Mouse (Mus musculus): ENCODE results near the gene Bpifb9b. TPM values are rescaled to one million over a fixed set of nuclear protein-coding genes. Genes with fewer than 3 reads are reported as not detected.
"Not testable (repeated sequence)": the region's sequence is repeated elsewhere in the genome, so short reads cannot be mapped to it uniquely, and the experiment has no call there.

Bpifb9b gene
- polyA plus RNA-seq (2016; fragmentation: Nextera tagmentation; extraction: Ambion mirVana), result not detected in 2 replicates

DNA sequence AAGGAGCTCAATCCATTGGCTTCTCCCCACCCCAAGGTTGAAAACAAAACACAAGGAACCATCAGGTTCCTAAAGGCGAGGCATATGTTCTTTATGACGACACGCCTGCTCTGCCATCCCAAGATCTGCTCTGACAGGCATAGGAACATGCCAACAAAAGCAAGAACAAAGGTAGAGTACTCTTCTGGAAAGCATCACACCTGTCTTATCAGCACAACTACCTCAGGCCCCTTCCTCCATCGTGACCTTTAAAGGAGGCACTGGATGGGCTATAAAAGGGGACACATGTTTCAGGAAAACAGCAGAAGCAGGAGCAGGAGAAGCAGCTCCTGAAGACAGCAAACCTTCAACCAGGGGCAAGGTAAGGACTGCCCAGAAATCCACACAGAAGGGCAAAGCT lies at the start of gene Bpifb9b:
Gene Bpifb9b (plus strand): TSS at position 301 of the 400 bp plus-strand sequence.
- H3K27me3 ChIP-seq (ENCODE audit: insufficient read depth, poor library complexity, severe bottlenecking); DNase-seq (ENCODE audit: low spot score); H3K36me3 ChIP-seq; H3K4me1 ChIP-seq (replicated peaks); H3K27ac ChIP-seq; H3K9me3 ChIP-seq; H3K4me3 ChIP-seq: not testable (repeated sequence)
- 87% methylated on average over 4 of the region's 4 CpGs for WGBS

DNA sequence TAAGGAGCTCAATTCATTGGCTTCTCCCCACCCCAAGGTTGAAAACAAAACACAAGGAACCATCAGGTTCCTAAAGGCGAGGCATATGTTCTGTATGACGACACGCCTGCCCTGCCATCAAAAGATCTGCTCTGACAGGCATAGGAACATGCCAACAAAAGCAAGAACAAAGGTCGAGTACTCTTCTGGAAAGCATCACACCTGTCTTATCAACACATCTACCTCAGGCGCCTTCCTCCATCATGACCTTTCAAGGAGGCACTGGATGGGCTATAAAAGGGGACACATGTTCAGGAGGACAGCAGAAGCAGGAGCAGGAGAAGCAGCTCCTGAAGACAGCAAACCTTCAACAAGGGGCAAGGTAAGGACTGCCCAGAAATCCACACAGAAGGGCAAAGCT lies 49.5 kb upstream of the Bpifb9b start, which contains the start of gene Bpifb9a:
Gene Bpifb9a (plus strand): TSS at position 301 of the 400 bp plus-strand sequence.
- H3K36me3 ChIP-seq; H3K4me1 ChIP-seq (replicated peaks); DNase-seq (ENCODE audit: low spot score); H3K27ac ChIP-seq; H3K9me3 ChIP-seq; H3K4me3 ChIP-seq; H3K27me3 ChIP-seq (ENCODE audit: insufficient read depth, poor library complexity, severe bottlenecking): not testable (repeated sequence)
- 86% methylated on average over 5 of the region's 5 CpGs for WGBS

DNA sequence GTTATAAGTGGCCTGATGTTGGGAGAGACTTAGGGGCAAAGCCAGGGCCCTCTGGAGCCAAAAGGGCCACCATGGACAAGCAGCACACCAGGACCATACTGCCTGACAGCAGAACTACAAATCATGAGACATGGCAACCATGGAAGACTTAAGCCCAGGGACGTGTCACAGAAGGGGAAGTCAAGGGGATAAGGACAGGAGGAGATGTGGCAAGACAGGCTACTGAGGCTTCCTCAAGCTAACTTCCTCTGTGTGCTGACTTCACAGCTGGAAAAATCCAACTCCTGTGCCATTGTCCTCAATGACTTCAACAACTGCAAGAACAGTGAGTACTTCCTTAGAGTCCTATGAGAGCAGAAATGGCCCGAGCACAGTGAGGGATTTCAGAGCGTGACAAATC lies 42.6 kb upstream of the Bpifb9b start:
- H3K4me1 ChIP-seq (replicated peaks); H3K36me3 ChIP-seq; H3K27me3 ChIP-seq (ENCODE audit: insufficient read depth, poor library complexity, severe bottlenecking); H3K4me3 ChIP-seq; H3K27ac ChIP-seq; H3K9me3 ChIP-seq; DNase-seq (ENCODE audit: low spot score): not testable (repeated sequence)
- 84% methylated on average over 3 of the region's 3 CpGs for WGBS

DNA sequence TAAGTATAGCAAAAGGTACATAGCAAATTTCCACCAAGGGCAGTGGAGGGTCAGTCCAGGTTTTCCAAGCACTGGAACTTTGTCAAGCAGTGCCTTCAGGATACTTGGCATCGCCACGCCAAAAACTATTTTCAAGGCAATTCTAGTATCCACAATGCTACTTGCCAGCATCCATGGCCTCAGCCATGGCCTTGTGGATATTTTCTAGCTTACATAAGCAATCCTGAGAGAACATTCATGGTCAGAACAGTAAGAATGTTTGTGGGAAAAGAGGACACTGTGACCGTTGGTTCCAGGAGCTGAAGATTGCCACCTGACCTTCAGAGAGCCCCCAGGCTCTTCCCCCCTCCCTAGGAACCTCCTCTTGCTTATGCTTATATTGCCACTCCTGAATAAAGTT lies 15.2 kb upstream of the Bpifb9b start:
- not testable (repeated sequence) for H3K27ac ChIP-seq; H3K9me3 ChIP-seq; H3K36me3 ChIP-seq; H3K27me3 ChIP-seq (ENCODE audit: insufficient read depth, poor library complexity, severe bottlenecking); DNase-seq (ENCODE audit: low spot score); H3K4me1 ChIP-seq (replicated peaks); H3K4me3 ChIP-seq
- WGBS, result 87% methylated on average over 3 of the region's 3 CpGs

DNA sequence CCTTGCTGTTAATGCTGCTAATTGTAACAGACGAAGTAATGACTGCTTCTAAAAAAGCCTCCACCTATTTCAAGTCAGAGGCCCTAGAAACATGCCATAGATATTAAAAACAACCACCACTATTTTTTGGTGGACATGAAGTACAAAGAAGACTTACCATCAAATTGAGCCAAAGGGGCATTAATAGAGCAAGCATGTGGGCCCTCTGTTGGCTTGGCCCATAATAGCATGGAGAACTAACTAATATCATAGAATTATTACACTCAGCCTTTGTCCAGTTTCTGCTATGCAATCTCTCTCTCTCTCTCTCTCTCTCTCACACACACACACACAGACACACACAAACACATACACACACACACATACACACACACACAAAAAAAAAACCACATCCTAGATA lies 14.2 kb upstream of the Bpifb9b start:
- Histone ChIP-seq H3K27ac (no peak overlapping the region), H3K9me3 (no peaks in the 10 kb centered on the region), H3K27me3 (ENCODE audit: insufficient read depth, poor library complexity, severe bottlenecking) (no peaks in the 10 kb centered on the region), H3K36me3 (no peaks in the 10 kb centered on the region), H3K4me3 (no peak overlapping the region), H3K4me1 (replicated peaks) (no peaks in the 10 kb centered on the region)
- DNase-seq (ENCODE audit: low spot score), result no peak
- 78% methylated on average over 1 of the region's 1 CpGs for WGBS

DNA sequence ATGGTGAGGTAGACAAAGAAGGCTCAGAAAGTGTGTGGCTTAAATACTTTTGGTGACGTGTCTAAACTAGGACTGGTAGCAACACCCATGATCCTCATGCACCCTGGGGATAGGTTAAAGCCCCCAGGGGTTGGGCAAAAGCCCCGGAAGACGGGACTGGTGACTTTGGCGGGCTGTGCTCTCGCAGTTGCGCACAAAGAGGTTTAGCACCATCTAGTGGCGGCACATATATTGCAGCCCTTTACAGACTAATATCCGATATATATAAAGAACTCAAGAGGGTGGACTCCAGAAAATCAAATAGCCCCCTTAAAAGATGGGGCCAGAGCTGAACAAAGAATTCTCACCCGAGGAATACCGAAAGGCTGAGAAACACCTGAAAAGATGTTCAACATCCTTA lies 12.3 kb upstream of the Bpifb9b start:
- H3K4me1 ChIP-seq (replicated peaks); H3K4me3 ChIP-seq; H3K9me3 ChIP-seq; H3K27ac ChIP-seq; H3K36me3 ChIP-seq; H3K27me3 ChIP-seq (ENCODE audit: insufficient read depth, poor library complexity, severe bottlenecking): not testable (repeated sequence)
- peak; percentile 65 for DNase-seq (ENCODE audit: low spot score)
- 3% methylated on average over 10 of the region's 10 CpGs for WGBS

DNA sequence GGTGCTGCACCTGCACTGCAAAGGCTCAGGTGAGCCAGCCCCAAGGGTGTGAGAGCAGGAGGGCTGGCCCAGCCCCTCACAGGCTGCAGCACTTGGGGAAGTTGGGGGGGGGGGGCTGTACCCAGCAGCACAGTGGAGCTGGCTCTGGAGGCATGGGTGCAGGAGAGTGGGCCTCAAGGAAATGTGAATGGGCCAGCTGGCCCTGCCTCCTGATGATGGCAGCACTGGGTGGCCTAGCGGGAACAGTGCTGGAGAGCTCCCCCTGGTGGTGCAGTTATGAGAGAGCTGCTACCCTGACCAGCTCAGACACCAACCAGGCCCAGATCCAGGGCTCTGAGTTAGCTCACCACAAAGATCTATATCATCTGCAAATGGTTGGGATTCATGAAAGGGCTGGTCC lies 6.5 kb upstream of the Bpifb9b start:
- no peaks in the 10 kb centered on the region for H3K9me3 ChIP-seq
- no peaks in the 10 kb centered on the region for H3K4me1 ChIP-seq (replicated peaks)
- H3K36me3 ChIP-seq, result no peaks in the 10 kb centered on the region
- H3K27me3 ChIP-seq (ENCODE audit: insufficient read depth, poor library complexity, severe bottlenecking), result no peaks in the 10 kb centered on the region
- H3K27ac ChIP-seq, result no peak overlapping the region
- no peak overlapping the region for H3K4me3 ChIP-seq
- DNase-seq (ENCODE audit: low spot score), result peak; percentile 76
- WGBS, result 0% methylated on average over 1 of the region's 1 CpGs

DNA sequence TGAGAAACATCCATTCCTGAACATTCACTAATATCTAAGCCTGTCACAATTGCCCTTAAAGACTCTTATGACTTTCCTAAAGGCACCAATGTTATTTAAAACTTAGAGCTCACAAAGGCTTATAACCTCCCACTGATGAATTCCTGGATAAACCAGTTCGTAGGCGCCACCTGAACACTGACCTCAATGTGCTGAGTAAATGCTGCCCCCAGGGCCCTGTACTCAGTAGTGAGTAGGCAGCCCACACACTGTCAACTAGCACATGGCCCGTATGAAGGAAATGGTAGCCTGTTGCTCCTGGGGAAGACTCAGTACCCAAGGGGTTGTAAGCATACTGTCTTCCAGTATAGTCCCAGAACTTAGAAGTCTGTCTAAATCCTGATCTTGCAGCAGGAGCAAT lies 5.3 kb upstream of the Bpifb9b start:
- DNase-seq (ENCODE audit: low spot score), result no peak
- 81% methylated on average over 3 of the region's 3 CpGs for WGBS
- Histone ChIP-seq H3K27ac (no peak overlapping the region), H3K4me1 (replicated peaks) (no peaks in the 10 kb centered on the region), H3K9me3 (no peaks in the 10 kb centered on the region), H3K36me3 (no peaks in the 10 kb centered on the region), H3K27me3 (ENCODE audit: insufficient read depth, poor library complexity, severe bottlenecking) (no peaks in the 10 kb centered on the region), H3K4me3 (no peak overlapping the region)

DNA sequence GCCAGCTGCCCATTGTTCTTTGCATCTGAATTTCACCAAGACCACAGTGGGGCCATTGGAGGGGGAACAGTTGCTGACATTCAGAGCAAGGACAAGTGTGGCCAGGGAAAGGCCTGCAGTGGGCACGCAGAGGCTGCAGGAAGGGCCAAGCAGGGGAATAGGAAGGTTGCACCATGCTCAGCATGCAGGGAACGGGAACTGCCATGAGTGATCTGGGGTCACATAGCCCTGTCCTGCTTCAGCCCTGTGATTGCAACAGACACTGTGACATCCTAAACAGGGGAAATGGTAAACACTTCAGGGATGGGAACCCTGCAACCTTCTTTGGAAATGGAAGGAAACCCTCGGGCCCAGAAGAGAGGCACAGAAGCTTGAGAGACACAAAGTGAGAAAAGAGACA lies 2.4 kb upstream of the Bpifb9b start:
- H3K4me3 ChIP-seq; H3K4me1 ChIP-seq (replicated peaks); H3K27me3 ChIP-seq (ENCODE audit: insufficient read depth, poor library complexity, severe bottlenecking); DNase-seq (ENCODE audit: low spot score); H3K27ac ChIP-seq; H3K36me3 ChIP-seq; H3K9me3 ChIP-seq: not testable (repeated sequence)
- 76% methylated on average over 1 of the region's 3 CpGs for WGBS

DNA sequence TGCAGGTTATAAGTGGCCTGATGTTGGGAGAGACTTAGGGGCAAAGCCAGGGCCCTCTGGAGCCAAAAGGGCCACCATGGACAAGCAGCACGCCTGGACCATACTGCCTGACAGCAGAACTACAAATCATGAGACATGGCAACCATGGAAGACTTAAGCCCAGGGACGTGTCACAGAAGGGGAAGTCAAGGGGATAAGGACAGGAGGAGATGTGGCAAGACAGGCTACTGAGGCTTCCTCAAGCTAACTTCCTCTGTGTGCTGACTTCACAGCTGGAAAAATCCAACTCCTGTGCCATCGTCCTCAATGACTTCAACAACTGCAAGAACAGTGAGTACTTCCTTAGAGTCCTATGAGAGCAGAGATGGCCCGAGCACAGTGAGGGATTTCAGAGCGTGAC lies 6.7 kb downstream of the Bpifb9b start:
- DNase-seq (ENCODE audit: low spot score); H3K4me1 ChIP-seq (replicated peaks); H3K4me3 ChIP-seq; H3K36me3 ChIP-seq; H3K9me3 ChIP-seq; H3K27ac ChIP-seq; H3K27me3 ChIP-seq (ENCODE audit: insufficient read depth, poor library complexity, severe bottlenecking): not testable (repeated sequence)
- 83% methylated on average over 5 of the region's 5 CpGs for WGBS

DNA sequence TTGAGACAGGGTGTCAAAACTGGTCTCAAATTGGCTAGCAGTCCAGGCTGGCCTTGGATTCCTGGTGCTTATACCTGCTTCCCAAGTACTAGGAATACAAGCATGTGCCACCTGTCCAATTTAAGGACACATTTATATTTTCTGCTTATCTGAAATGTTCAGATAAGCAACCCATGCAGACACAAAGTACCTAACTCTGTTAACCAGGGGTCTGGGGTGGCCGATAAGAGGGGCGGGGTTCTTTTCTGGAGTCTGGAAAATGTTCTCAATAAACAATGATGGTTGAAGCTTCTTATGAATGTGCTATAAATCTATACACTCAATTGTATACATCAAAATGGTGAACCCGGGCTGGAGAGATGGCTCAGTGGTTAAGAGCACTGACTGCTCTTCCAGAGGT lies 19.8 kb downstream of the Bpifb9b start:
- WGBS, result 86% methylated on average over 3 of the region's 3 CpGs

DNA sequence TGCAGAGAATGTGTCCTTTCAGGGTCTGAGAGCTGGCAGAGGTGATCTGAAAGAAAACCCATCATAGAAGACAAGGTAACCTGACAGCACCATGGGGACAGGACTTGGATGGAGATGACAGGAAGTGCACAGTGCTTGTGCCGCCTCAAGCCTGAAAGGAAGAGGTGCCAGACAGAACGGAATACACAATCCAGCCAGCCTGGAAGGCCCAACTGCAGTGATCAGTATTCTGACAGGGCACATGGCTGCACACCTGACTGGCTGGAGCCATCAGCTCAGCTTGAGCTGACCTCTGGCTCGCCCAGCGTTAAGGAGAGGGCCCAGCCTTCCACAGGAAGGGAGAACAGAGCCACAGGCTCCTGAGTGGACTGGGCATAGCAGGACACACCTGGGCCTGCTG lies 28.5 kb downstream of the Bpifb9b start:
- H3K4me3 ChIP-seq, result no peak overlapping the region
- no peaks in the 10 kb centered on the region for H3K27me3 ChIP-seq (ENCODE audit: insufficient read depth, poor library complexity, severe bottlenecking)
- WGBS, result 79% methylated on average over 4 of the region's 4 CpGs
- H3K36me3 ChIP-seq, result peaks cover 10% of the 10 kb centered on the region
- no peaks in the 10 kb centered on the region for H3K4me1 ChIP-seq (replicated peaks)
- DNase-seq (ENCODE audit: low spot score), result no peak
- no peak overlapping the region for H3K27ac ChIP-seq
- H3K9me3 ChIP-seq, result no peaks in the 10 kb centered on the region

More for the DNA sequence above, 19.8 kb downstream of the Bpifb9b start:
- Histone ChIP-seq H3K36me3 (no peaks in the 10 kb centered on the region), H3K27me3 (ENCODE audit: insufficient read depth, poor library complexity, severe bottlenecking) (no peaks in the 10 kb centered on the region), H3K9me3 (no peaks in the 10 kb centered on the region), H3K4me1 (replicated peaks) (no peaks in the 10 kb centered on the region), H3K27ac (no peak overlapping the region), H3K4me3 (no peak overlapping the region)
- DNase-seq (ENCODE audit: low spot score), result no peak

DNA sequence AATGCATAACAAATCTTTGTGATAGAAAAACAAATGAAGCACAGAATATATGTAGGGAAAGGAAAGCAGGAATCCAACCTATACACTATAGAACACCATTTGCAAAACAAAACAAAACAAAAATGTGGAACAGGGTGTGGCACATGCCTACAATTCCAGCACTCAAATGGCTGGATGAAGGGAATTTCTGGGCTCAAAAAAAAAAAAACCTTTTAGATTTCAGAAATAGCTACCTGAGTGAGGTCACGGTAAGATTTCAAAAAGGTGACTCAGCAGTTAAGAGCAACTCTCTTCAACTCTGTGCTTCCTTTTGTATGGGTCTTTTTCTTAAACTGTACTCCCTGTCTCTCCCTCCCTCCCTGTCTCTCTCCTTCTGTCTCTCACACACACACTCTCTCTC lies 31.1 kb downstream of the Bpifb9b start:
- Histone ChIP-seq H3K36me3 (peaks cover 28% of the 10 kb centered on the region), H3K27me3 (ENCODE audit: insufficient read depth, poor library complexity, severe bottlenecking) (no peaks in the 10 kb centered on the region), H3K27ac (no peak overlapping the region), H3K4me1 (replicated peaks) (no peaks in the 10 kb centered on the region), H3K9me3 (no peaks in the 10 kb centered on the region), H3K4me3 (no peak overlapping the region)
- WGBS, result 87% methylated on average over 1 of the region's 1 CpGs
- DNase-seq (ENCODE audit: low spot score), result no peak

DNA sequence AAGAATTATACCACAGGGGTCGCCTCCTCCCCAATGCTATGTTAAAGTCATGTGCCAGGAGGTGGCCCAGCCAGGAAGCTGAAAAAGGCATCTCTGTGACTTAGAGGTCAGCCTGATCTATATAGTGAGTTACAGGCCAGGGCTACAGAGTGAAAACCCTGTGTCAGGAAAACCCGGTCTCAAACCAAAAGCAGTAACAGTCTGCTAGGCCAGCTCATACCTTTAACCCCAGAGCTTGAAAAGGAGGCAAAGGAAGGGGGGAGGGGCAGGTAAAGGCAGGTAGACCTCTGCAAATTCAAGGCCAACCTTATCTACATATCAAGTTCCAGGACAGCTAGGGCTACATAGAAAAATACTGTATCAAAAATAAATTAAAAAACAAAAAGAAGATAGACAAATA lies 32.3 kb downstream of the Bpifb9b start:
- H3K4me1 ChIP-seq (replicated peaks), result no peaks in the 10 kb centered on the region
- no peaks in the 10 kb centered on the region for H3K9me3 ChIP-seq
- H3K27me3 ChIP-seq (ENCODE audit: insufficient read depth, poor library complexity, severe bottlenecking), result no peaks in the 10 kb centered on the region
- H3K27ac ChIP-seq, result no peak overlapping the region
- DNase-seq (ENCODE audit: low spot score), result no peak
- H3K4me3 ChIP-seq, result no peak overlapping the region
- WGBS, result 71% methylated on average over 2 of the region's 2 CpGs
- peaks cover 32% of the 10 kb centered on the region for H3K36me3 ChIP-seq

Data from hindbrain, embryonic 10.5 days (tissue).